Mouse (Mus musculus): ENCODE data around the gene Efna1.
A peak's percentile ranks its signal among the peaks of the same experiment; 100 is the strongest.

The Efna1 gene

DNA sequence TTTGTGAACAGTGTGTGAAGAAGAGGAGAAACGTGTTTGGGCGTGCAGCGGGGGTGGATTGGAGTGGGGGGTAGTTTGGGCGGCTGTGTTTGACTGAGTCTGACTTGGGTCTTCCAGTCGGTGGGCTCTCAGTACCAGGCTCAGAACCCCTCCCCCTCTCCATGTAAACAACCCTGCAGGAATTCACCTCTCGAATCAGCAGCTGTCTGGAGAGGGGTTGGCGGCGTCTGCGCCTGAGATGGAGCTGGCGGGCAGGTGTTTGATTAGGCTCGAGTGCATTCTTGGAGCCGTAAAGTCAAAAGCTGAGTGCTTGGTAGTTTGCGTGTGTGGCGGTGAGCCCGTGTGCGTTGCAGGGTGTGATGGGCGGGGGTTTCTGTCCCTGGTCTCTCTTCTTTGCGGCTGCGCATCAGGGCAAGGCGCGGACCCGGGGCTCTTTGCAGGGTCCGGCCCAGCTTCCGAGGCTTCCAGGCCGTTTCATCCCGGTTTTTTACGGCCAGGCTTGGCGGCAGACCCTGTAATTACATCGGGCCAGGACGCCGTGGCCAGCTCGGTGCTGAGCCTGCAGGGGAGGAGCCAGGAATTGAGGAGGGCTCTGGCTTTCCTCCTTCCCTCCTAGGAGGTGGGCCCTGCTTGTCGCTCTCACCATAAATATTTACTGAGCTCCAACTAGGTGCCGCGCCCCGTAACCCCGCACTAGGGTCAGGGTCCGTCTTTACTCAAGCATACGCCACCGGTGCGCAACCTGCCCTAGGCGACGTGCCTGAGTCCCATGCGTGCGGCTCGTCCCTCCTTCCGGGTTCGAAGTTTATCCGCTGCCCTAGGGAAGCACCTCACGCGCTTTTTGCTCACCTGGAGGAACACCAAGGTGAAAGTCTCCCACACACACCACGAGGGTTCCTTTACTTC, at the start of gene Efna1:
Efna1 (minus strand) TSS at position 537 of the 906 bp plus-strand sequence.
- peak; percentile 88 to 91 for DNase-seq

GRCm38 (mm10) chr3:89330346-89330745, 49.4 kb upstream of the Efna1 start:
- no peak for DNase-seq

DNA sequence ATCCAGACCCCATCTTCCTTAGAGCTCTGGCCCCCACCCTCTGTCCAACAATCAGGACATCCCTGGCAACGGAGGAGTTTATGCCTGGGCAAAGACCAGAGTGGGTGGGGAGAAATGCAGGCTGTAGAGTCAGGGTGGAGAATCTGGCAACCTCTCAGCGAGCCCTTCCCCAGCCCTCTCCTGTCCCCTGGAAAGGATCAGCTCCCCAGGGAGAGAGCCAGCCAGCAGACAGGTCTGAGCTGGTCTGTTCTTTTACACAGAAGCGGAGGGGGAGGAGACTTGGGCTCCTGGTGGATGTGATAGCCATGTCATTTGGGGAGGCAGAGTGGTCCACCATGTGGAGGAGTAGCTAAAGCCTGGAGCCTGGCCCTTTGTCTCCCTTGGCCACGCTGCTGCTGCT, 47.7 kb upstream of the Efna1 start:
- no peak for DNase-seq

- DNase-seq: no peak
Observed at GRCm38 (mm10) chr3:89327371-89327870, 46.5 kb upstream of the Efna1 start.

DNA sequence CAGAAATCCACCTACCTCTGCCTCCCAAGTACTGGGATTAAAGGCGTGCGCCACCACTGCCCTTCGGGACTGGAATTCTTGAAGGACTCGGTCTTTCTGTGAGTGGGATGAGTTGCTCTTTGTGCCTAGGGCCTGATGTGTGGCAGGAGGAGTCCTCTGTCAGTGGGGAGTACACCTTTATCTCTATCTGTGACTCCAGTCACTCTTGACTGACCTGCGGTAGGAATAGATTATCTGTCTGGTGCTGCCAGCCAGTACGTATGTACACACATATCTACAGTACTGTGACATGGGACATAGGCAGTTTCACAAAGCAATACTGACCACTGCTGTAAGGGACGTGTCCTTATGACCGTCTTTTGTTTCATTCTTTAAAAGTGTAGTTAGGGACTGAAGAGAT, 44.9 kb upstream of the Efna1 start:
- DNase-seq: no peak

GRCm38 (mm10) chr3:89322514-89323165, 41.7 kb upstream of the Efna1 start, which contains the start of gene Efna3:
Gene Efna3 (minus strand): TSS chr3:89322965.
- DNase-seq: peak; percentile 66 to 80

DNA sequence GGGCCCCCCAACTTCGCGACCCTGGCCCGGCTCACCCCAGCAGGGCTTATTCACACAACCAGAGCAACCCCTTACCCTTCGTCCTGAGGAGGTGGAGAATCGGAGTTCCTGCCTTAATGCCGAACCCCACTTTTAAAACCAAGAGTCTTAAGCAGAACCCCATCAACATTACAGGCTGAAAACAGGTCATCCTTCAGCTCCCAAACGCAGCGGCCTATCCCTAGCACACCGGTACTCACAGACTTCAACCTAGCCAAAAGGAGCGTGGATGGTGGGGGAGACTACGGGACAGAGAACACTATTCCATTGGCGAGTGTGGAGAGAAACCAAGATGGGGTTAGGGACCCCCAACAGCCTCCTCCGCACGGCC, 41.2 kb upstream of the Efna1 start:
- DNase-seq: no peak

DNA sequence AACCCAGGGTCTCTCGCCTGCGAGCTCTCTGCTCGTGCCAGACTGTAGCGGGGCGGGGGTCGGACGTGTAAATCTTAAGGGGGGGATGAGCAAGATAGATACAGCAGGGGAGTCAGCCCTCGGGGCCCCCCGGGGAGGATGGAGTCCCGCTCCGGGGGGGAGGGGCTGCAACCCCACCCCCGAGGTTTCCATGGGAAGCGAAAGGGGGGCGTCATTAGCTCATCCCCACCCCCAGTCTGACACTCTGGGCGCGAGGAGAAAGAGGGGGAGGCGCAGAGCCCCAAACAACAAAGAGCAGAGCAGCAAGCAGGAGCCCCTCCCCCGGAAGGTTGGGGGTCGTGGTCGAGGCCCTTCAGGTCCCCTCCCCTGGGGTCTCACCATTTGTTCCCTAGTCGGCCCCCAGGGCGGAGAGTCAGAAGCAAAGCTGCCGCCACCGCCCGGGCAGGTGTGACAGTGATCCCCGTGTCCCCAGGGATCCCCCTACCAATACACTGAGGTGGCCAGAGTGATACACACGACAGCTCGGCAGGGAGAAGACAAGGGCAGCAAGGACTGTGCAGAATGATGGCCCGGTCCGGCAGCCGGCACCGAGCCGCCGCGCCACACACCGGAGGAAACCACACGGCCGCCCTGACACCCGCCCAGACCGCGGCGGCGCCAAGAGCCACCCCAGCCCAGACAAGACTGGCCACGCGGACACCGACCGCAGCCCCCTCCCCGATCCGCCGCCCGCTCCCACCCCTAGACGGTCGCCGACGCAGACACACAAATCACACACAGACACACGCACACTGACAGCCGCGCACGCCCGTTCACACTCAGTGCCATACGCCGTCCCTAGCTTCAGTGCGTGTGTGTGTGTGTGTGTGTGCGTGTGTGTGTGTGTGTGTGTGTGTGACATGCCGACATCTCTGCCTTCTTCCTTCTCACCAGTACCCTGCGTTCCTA, 40.5 kb upstream of the Efna1 start:
- peak in 1 of 2 experiments; percentile 60 for DNase-seq

DNA sequence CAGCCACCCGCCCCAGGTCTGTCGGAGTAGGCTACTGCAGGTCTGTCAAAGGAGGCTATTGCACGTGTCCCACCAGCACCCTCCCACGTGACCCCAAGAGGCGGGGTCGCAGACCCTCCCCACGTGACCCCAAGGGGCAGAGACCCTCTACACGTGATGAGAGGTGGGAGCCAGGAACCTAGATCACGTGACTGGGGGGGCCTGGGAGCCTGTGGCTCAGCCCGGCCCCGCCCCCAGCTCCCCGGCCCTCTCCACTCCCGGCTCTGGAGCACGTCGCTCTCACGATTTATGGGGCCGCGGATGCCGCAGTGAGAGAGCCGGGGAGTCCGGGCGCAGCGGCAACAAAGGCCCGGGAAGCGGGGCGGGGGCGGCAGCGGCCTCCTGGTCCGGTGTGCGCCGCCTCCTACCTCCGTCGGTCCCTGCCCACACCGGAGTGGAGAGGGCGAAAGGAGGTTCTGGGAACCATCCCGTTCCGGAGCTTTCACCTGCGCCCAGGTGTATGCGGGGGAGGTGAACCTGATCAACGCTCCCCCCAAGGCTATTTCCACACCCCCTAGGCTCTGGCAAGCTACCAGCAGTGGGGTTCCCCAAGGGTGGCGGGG, 39.7 kb upstream of the Efna1 start:
- peak in 1 of 2 experiments; percentile 62 for DNase-seq

DNA sequence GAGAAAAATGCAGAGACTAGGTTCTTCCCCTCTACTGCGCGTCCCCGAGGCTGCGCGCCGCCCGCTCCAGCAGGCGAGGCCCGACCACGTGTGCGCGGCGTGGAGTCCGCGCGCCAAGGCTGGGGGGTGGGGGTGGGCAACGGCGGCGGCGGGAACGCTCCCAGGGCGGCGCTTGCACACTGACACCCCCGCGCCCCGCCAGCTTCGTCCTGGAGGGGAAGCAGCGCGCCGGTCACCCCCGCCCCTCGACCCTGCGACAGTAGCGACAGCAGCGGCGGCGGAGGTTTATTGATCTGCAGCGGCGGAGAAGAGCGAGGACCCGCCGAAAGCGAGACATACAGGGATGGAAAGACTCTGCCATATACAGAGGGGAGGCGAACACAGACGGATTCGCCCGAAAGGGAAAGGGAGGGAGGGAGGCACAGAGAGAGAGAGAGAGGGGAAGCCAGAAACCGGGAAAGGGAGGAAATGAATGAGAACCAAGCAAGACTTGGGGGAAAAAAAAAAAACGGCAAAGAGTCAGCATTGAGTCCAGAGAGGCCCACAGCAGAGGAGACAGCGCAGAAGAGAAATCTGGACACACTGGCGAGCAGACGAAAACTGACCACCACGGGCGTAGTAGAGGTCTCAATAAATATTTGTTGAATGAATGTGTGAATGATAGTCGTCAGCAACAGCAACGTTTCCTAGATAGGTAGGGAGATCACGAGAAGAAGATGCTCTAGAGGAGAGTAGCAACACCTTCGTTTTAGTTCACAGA, 38.8 kb upstream of the Efna1 start:
- no peak for DNase-seq

DNA sequence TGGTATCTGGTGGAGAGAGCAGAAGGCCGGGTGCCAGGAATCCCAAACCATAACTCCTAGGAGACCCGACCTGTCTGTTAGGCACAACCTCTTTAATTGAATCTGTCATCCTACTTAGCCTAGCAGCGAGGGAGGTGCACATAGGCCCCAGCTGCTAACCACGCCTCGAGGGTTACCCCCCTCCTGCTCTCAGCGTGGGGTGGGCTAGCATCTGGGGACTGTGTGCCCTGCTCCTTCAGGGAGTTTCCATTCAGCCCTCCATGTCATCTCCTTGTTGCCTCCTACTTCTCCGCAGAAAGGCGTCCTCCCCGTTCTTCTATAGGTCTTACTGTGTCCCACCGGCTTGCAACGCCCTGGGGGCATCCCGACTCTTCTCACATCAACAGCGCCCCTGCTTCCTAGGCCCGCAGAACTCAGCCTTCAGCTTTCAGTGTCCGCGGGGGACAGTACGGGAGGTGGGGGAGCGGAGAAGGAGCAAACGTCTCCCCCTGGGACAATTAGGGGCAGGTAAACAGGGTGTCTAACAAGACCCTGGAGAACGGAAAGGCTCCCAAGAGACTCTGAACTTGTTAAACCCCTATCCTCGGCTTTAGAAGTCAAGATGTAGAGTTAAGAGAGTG, 38.1 kb upstream of the Efna1 start:
- DNase-seq: no peak

- DNase-seq: no peak
Observed at GRCm38 (mm10) chr3:89318316-89318715, 37.4 kb upstream of the Efna1 start.

DNA sequence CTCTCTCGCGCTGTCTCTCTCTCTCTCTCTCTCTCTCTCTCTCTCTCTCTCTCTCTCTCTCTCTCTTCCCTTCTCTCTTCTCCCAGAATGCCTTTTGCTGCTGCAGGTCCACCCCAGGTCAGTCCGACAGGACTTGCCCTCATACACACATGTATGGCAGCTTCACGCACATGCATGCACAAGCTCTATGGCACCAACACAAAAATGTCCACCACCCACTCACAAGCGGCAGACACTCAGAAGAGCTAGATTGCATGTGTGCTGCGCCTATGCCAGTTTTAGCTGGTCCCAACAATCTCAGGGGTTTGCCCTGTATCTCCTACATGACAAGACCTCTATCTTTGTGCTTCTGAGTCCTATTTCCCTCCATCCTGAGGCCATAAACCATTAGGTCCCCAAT, 36.3 kb upstream of the Efna1 start:
- DNase-seq: no peak

GRCm38 (mm10) chr3:89316833-89317232, 35.9 kb upstream of the Efna1 start:
- DNase-seq: peak; percentile 91 to 92

DNA sequence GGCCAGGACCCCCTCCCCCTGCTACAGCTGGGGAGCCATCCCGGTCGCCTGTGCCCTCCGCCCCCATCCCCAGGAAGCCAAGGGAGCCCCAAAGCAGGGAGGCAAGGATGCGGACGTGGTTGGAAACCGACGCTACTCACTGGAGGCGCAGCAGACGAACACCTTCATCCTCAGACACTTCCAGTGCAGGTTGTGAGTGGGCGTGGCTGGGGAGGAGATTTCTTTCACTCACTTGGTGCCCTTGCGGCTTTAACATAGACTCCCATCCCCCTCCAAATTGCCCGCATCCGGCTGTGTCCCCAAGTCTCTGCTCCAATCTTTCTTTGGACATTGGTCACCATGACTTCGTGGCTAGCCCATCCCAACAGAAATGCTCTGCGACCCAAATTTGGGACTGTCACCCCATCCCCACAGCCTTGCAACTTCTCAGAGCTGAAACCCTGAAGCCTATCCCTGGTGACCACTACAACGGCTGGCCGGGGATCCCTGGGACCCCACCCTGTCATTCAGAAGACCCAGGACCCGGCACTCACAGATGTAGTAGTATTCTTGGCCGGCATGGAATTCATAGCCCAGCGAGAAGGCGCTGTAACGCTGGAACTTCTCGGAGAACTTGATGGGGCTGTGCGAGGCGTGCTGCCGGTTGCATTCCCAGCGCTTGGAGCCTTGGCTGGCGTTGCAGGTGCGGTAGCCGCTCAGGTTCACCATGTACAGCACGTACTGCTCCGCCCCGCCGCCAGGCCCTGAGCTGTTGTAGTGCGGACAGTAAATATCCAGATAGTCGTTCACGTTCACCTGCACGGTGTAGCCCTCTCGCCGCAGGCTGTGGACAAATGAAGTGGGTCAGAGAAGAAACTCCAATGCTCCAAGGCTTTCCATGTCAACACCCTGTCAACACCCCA, 35.2 kb upstream of the Efna1 start:
- peak in 1 of 2 experiments; percentile 46 for DNase-seq

DNA sequence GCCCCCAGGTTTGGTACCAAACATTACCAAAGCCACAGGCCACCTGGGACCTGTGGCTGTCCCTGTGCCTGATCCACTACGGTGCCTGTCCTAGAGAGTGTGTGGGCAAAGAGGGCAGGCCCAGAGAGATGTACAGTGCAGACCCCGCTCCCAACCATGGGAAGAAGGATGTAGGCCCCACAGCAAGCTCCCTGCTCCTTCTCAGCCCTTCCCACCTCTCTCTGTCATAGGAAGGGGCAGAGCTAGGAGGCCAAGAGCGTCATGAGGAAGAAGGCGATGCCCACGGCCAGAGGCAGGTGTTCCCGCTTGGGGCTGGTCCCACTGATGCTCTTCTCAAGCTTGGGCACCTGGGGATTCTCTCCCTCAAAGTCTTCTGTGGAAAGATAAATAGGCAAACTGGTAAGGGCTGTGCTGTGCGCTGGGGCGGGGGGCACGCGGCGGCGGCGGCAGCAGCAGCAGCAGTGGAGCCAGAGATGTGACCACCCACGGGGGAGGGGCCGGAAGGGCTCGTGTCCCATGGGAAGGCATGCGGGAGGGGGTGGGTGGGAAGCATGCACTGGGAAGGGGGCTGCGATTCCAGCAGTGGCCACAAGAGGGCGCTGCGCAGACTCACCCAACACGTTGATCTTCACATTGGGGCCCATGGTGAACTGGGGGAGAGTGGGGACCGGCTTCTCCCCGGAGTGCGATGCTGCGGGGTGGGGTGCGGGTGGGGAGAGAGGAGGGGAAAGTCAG, 34.4 kb upstream of the Efna1 start:
- DNase-seq: peak; percentile 85 to 91

DNA sequence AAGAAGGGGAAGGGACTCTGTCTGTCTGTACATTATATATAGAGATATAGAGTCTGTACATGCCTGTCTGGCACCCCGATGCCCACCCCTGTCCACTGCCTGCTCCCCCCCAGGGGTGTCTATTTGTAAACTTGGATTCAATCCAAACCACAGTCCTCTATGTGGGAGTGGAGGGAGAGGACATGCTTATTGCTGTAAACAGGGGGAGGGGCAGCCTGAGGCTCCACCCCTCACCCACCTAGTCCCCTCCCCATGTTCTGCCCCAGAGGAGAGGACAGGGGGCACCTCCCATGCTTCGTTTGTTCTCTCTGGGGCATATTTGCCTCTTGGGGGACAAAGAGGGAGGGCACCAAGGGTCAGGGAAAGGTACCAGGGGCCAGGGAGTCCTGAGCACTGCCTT, 33.8 kb upstream of the Efna1 start:
- DNase-seq: no peak

DNA sequence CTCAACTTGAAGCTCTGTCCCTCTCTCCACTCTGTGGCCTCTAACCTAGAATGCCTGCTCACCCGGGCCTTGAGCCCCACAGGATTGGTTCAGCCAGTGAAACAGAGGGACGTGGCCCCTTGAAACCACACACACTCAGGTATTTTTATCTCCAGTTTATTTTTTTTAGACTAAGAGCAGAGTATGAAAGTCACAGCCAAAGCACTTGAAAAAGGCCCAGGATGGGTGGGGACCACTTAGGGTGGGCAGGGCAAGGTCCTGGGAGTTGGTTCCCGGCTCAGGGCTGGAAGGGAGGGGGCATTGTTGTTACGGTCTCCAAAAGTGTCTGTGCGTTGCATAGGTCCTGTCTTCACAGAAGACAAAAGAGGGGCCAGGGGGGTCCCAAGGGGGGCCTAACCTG, 33.4 kb upstream of the Efna1 start:
- DNase-seq: no peak

DNA sequence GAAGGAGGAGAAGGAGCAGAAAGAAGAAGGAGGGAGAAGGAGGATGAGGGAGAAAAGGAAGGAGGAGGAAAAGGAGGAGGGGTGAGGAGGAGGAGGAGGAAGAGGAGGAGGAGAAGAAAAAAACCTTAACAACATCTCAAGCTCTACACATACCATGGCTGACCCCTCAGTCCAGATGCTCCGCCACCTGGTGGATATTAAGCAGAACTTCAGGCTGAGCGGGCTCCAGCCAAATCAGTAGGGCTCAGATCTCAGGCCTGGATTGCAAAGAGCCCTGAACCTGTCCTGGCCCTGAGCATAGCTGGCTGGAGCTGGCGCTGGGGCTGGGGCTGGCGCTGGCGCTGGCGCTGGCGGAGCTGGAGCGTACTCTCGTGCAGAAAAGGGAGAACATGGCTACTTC, 27.1 kb upstream of the Efna1 start:
- peak; percentile 81 to 82 for DNase-seq

Data from kidney, postnatal 36 days (tissue).